Mouse (Mus musculus) adrenal gland, adult 18-20 months (tissue): ENCODE results near the gene Gper1. TPM values are rescaled to one million over a fixed set of nuclear protein-coding genes. Genes with fewer than 3 reads are reported as not detected.

Source experiments
- DNase-seq, 2 experiments: peaks; one replicate each; pipeline ENCODE4 v3.0.0; 2021 to 2022; ENCODE audit warnings: low spot score in 2 of 2
- total RNA-seq, 2 experiments: library from RNA; stranded (reverse); gene quantifications; 1 replicate in 1 of 2; 2 replicates in 1 of 2; pipeline ENCODE4 v1.2.3; 2021

The Gper1 gene
- total RNA-seq, 2 experiments from 2014 or later, result 3.3 to 4.9 TPM

GRCm38 (mm10) chr5:139410056-139410455 lies 12.9 kb upstream of the Gper1 start:
- no peak for DNase-seq

- no peak for DNase-seq
These were observed 11.8 kb upstream of the Gper1 start for GRCm38 (mm10) chr5:139411117-139411516.

- DNase-seq, result no peak
These were observed 11.2 kb upstream of the Gper1 start for GRCm38 (mm10) chr5:139411665-139412314.

- no peak for DNase-seq
These were observed 9.4 kb upstream of the Gper1 start for GRCm38 (mm10) chr5:139413545-139413944.

GRCm38 (mm10) chr5:139415001-139415400 lies 8.0 kb upstream of the Gper1 start:
- DNase-seq, result no peak

GRCm38 (mm10) chr5:139416942-139417341 lies 6.0 kb upstream of the Gper1 start:
- DNase-seq, result no peak

GRCm38 (mm10) chr5:139417480-139417879 lies 5.5 kb upstream of the Gper1 start:
- DNase-seq, result no peak

GRCm38 (mm10) chr5:139418110-139418509 lies 4.8 kb upstream of the Gper1 start:
- DNase-seq, result no peak

- no peak for DNase-seq
These were observed 4.3 kb upstream of the Gper1 start for GRCm38 (mm10) chr5:139418633-139419032.

- DNase-seq, result no peak
These were observed 2.2 kb downstream of the Gper1 start for GRCm38 (mm10) chr5:139425198-139425597.

GRCm38 (mm10) chr5:139427001-139427400 lies 4.0 kb downstream of the Gper1 start:
- DNase-seq, result no peak

GRCm38 (mm10) chr5:139427989-139428388 lies 5.0 kb downstream of the Gper1 start:
- DNase-seq, result no peak

- DNase-seq, result no peak
These were observed 6.9 kb downstream of the Gper1 start for GRCm38 (mm10) chr5:139429818-139430341.

GRCm38 (mm10) chr5:139432333-139432732 lies 9.4 kb downstream of the Gper1 start:
- no peak for DNase-seq

- DNase-seq, result no peak
These were observed 10.0 kb downstream of the Gper1 start for GRCm38 (mm10) chr5:139432747-139433508.

- no peak for DNase-seq
These were observed 11.1 kb downstream of the Gper1 start for GRCm38 (mm10) chr5:139433842-139434568.

- DNase-seq, result no peak
These were observed 12.0 kb downstream of the Gper1 start for GRCm38 (mm10) chr5:139434940-139435339.

- DNase-seq, result no peak
These were observed 14.8 kb downstream of the Gper1 start for GRCm38 (mm10) chr5:139437769-139438168.

- no peak for DNase-seq
These were observed 15.5 kb downstream of the Gper1 start for GRCm38 (mm10) chr5:139438440-139438839.

GRCm38 (mm10) chr5:139440451-139440850 lies 17.5 kb downstream of the Gper1 start:
- no peak for DNase-seq

- no peak for DNase-seq
These were observed 18.2 kb downstream of the Gper1 start for GRCm38 (mm10) chr5:139440926-139441725.
